Mouse (Mus musculus) yolk sac, embryonic 10.5 days (tissue): ENCODE measurements around the gene Shank2.

Experiments used
- DNase-seq: peaks from one replicate; pipeline ENCODE4 v3.0.0-alpha.2; 2017; ENCODE audit warnings: low spot score

The Shank2 gene

DNA sequence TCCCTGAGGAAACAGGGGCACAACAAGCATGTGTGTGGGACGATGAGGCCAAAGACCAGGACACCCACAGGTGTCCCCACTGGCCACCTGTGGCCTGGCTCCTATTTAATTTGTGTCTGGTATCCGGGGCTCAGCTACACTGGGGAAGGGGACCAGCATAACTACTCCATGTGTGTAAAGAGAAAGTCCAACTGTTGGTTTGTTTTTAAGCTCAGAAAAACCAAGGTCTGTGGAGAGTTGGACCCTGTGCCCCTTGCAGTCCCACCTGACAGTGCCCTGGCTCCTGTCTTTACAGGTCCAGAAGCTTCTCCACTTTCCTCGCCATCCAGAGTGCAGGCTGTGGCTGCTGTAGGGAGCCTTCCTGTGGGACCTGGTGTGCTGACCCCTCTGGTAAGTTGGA, at the start of gene Shank2:
Gene Shank2, plus strand, starts transcription at position 301 of the 400 bp plus-strand sequence.
- DNase-seq, result no peak

DNA sequence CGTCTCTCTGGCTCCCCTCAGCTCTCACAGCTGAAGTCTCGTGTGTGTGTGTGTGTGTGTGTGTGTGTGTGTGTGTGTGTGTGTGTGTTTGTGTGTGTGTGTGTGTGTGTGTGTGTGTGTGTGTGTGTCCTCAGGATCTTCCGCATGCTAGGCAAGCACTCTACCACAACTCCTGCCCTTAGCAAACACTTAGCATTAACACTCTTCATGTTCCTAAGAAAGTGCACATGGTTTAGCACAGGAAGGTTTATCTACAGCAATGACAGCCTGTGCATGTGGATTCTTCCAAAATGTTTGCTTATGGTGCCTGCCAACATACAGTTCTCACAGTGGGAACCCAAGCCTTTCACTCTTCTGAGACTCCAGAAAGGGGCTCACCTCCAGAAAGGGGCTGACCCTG, 49.6 kb upstream of the Shank2 start:
- DNase-seq, result no peak

DNA sequence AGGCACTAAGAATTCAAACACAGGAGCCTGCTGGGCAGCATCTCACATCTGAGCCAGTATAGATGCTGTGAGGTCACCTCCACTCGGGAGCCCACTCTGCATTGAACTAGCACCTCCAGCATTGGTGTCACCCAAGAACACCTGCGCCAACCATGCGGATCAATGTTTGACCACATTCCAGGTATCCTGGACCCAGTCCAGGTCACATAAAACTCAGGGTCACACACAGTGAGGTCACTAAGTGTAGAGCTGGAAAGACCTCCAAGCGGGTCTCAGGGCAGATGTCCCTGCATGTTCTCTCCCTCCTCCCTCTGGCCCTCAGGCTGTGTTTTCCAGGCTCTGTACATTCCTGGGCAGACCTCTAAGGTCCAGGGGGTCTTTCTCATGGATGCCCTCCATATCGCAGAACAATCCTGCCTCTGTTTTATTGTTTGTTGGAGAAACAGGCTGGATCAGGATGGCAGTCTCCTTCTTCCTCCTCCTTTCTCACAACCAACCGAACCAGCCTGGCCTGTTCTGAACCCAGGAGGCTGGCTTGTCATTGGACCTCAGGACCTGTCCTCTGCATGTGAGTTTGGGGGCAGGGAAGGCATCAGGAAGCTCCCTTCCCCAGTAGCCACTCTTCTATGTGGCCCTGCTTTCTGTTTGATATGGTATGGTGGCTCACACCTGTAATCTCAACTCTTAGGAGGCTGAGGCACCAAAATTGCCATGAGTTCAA, 45.0 kb upstream of the Shank2 start:
- DNase-seq, result no peak

DNA sequence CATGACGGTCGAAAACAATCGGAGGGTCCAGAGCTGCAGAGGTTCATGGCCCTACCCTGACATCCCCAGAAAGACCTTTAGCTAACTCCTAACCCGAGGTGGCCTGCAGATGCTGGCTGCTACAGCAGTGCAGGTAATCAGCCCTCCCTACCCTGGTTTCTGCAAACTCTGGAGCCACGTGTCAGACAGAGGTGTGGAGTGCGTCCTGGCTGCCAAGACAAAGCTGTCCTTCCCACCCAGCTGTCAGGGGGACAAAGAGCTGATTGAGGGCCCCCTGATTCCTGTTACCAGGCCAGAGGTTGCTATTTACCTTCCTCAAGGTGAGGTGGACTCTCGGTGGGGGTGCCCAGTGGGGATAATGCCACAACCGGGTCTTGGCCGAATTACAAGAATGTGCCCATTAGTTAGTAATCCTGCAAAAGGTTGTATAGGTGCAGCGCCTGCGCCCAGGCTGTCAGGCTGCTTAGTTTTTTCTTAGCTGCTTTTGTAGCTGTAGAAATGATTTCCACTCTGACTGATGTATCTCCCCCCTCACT, 43.6 kb upstream of the Shank2 start:
- DNase-seq, result no peak

DNA sequence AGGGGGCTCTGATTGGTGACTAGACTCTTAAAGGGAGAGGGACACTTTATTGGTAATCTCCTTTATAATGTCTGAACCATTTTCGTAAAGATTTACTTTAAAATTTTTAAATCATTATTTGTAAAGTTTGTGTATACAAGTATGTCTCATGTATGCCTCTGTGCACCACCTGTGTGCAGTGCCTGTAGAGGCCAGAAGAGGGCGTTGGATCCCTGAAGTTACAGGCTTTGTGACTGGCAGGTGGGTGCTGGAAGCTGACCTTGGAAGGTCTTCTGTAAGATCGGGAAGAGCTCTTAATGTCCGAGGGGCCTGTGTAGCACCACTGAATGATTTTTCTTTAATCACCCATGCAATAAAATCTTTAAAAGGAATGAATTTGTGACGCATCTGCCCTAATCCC, 37.9 kb upstream of the Shank2 start:
- no peak for DNase-seq

DNA sequence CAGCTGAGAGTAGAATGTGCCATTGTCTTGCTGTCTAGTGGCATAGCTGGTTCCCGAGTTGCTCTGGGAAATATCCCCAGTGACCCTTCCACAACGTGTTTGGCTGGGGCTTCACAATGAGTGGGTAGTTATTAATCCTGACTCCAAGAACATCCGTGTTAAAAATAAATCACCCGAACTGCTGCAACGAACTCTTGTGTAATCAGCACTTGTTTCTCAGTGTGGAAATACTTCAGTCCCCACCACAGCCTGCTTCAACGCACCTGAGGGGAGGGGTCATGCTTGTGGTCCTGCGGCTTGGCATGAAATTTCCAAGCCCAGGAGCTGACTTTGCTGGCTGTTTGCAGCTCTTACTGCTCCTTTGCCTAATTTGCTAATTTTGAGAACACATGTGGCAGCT, 35.1 kb upstream of the Shank2 start:
- DNase-seq, result no peak

DNA sequence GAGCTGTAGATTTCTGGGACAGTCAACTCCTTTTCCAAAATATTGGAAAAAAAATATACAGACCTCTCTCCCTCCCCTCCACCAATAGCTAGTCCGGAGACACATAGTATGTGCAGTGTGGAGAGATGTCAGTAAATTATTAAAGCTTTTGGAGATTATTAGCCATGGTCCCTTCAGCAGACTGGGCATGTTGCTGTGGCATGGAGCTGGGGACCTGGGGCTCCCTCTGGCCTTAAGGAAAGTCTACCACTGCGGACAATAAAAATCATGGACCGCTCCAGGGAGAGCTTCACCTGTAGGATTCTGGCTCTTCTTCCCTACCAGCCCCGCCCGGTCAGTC, 24.3 kb upstream of the Shank2 start:
- DNase-seq, result no peak

DNA sequence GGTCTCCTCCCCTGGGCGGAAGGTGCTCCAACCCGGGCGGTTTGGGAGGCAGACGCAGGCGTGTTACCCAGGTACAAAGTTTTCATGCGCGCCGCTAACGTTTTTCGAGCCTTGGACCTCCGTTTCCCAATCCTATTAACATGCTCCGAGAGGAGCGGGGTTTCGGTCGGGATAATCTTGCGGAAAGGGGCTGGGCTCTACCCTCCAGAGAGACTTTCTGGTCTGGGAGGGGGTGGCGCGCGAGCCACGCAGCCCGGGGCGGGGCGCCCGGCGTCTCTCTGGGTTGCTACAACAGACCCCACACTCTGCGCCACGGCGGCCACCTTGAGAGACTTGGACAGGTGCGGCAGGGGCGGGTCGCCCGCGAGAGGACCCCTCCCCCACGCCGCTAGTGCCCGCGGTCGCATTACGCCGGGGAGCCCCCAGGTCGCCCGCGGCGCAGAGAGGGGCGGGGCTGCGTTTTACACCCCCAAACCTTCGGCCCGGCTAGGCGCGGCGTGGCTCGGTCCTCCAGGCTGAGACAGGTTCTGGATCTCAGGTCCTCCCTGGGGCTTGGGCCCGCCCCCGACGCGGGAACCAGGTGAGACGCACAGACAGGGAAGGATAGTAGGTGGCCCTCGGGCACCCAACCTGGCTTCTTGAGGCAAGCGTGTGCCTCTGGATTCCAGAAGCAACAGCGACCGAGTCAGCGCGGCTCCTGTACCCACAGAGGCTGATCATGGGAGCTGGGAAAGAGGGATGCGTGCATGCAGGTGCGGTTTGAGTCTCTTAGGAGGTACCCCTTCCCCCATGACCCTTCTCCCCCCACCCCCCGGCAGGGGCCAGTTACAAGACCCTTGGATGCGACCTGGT, 23.7 kb upstream of the Shank2 start:
- peak; percentile 41 for DNase-seq

DNA sequence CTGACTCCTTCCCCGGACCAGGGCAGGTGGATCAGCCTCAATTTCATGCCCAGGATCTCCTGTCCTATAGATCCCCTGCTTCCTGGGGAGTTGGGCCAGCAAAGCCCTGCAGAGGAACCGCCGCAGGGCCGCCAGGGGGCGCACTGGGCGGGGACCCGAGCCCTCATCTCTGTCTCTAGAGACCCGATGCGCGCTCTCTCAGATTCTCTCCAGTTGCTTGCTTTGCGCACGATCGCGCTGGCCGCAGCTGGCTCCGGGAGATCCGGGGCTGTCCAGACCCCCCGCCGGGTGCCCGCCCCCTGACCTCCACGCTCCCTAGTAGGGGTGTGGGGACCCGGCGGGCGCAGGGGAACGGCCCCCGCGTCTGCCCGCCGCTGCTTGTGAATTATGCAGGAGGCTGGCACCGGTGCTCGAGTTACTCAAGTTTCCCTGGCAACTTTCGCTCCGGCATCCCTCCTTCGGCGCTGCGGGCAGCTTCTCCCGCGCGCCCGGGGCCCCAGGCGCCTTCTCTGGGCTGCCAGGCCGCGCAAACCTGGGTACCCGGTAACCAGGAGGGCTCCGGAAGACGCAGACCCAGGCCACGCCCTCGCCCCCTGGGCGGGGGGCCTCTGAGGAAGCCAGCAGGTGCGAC, 22.9 kb upstream of the Shank2 start:
- DNase-seq, result peak; percentile 75

DNA sequence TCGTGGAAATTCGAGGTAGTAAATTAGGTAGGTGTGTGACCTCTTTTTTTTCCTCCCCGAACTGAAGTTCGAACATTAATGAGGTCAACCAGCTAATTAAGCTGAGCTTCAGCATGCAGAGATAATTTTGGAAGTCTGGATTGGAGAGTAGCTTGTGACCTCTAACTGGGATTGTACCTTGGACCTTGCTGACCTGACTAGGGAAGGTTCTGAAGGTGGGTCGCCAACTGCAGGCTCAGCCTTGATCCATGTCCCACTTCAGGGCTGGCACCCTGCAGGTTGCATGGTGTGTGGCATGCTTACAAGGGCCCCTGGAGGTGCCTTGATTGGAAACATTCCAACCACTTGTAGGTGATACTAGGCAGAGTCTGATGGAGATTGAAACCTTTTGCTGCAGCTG, 21.7 kb upstream of the Shank2 start:
- DNase-seq, result no peak

DNA sequence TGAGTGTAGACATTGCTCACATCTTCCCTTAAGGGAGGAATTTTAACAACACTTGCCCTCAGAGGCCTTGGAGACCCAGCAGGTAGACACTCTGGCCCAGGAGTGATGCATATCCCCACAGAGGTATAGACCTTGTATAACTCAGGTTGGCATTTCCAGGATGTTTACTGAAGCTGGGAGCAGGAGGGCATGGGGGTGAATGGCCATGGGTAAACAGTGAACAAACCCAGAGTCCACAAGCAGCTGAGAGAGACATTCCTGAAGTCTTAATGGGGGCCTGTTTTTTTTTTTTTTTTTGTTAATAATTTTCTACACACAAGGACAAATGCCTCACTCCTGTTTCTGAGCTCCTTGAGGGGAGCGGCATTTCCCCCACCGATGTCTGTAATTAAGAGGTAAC, 15.4 kb upstream of the Shank2 start:
- DNase-seq, result peak; percentile 58

DNA sequence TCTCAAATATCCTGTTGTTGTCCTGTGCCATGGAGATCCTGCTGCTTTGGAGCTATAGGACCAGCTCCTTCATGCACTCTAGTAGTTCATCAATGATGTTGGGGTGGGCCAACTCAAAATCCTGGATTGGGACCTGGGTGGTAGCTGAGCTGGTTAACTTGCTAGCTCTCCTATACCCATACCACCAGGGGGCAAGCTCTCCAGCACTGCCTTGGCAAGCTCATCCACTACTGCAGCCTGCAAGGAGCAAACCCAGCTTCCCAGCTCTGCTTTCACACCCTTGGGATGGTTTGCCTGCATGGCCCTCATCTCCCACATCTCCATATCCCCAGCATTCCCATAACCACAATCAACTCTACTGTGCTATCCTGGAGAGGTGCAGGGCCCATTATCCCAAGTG, 10.6 kb upstream of the Shank2 start:
- no peak for DNase-seq

DNA sequence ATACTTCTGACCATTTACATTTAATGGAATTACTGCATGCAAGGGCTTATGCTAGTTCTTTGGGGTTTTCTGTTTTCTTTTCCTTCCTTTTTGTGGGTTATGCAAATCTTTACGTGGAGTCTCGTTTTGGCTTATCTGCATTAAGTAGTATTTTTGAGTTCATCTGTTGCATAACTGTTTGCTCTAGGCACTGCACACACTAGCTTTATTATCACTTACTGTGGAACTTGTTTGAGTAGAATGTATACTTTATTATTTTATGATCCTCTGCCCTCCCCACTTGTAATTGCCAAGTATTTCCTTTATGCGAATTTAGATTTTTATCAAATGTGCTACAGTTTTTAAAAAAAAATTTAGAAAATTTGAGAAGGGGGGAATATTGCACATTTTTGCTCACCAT, 2.7 kb upstream of the Shank2 start:
- DNase-seq, result no peak

DNA sequence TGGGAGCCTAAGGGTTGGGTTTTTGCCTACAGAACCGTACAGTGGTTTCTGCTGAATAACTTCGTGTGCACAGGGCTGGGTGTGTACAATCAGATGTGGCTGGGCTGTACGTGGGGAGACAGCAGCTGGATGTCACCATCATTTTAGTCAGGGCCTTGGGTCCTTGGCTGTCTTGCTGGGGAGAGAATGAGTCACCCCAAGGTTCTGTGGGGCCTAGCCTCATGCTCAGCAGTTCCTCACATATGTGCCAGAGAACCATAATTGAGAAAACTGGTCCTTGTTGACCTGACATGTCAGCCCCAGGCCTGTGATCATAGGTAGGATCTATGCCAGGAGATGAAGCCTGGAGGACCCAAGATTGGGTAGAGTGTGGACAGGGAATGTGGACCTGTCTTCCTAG, 1.7 kb downstream of the Shank2 start:
- DNase-seq, result no peak

DNA sequence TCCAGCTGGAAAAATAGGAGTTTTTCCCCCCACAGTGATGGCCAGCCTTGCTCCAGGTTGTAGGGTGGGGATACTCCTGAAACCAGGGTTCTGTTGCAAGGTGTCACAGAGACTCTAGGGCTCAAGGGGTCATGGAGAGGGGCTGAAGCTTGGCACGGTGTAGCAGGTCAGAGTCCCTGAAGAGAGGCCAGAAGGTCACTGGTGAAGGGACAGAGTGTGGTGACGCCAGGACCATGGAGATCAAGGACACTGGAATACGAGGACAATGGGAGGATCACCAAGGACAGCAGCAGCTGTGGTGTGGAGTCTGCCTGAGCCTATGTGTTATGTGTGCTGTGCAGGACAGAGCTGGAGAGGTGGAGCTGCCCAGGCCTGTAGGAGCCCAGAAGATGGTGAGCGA, 6.4 kb downstream of the Shank2 start:
- no peak for DNase-seq

DNA sequence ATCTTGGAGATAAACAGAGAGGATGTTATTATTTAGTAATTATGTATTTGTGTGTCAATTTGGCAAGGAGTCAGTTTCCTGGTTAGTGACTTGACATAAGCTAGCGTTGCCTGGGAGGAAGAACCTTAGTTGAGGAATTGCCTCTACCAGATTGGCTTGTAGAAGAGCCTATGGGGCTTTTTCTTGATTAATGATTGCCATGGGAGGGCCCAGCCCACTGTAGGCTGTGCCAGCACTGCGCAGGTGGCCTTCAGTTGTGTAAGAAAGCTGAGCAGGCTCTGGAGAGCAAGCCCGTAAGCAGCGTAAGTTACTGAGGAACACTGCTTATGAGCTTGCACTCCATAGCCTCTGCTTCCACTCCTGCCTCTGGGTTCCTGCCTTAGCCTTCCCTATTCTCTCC, 7.3 kb downstream of the Shank2 start:
- DNase-seq, result peak; percentile 63

DNA sequence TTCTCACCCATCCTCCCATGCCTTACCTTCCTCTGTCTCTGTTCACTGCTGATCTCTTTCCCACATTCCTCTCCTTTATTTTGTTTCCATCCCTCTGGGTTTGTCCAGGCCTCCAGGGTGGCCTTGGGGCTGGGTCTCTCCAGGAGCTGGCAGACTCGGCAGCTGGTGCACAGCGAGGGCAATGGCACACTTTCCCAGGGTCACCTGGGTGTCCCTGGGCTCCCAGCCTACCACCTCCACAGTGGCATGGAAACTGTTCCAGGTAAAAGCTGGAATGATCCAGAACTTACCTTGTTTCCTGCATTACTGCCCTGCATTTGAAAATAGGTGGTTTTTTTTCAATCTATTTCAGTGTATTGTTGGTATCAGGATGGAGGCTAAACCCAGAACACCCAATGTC, 12.8 kb downstream of the Shank2 start:
- DNase-seq, result no peak

DNA sequence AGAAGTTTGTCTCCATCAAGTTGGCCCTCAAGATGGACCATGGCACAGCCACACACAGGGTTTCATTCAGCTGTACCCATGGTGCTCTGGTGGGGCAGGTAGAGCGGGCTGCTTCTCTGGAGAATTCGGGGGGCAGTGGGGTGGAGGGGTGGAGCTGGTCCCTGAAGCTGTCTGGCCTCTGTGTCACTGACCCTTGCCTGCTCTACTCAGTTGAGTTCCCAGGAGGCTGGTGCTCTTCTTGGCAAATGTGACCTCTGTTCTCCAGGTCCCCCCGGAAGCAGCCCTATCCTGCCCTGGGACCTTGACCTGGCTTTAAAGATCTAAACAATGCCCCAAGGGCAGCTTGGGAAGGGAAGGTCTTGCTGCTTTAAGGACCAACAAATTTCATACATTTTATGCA, 20.1 kb downstream of the Shank2 start:
- DNase-seq, result peak; percentile 24

DNA sequence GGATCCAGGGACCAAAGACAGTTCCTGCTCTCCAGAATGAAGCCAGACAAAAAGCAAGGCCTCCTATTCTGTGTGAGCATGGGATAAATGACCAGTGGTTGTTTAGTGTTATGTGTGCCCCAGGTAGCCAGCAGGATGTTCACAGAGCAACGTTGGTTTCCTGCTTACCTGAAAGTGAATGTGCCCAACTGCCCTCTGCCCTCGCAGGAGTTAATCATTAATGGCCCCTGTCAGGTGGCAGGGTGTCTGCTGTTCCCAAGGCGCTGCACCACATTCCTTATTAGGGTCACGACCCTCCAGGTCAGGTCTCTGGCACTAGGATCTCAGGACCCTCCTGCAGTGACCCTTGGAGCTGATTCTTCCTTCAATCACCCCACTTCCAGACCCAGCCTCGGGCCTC, 21.0 kb downstream of the Shank2 start:
- peak; percentile 86 for DNase-seq

DNA sequence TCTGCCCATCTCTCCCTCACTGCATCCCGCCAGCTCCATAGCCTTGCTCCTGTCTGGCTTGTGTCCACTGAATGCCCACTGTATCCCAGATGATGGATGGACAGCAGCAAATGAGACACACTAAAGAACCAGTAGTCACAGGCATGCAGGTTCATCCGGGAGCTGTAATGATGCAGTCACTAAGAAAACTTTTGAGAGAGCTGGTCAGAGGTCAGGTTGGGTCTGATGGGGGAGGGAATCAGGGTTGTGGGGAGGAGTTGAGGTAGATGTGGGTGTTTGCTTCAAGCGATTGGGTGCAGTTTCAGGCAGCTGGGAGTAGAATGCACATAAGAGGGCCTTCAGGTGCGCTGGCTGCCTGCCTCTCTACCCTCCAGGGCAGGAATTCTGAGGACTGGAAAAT, 21.8 kb downstream of the Shank2 start:
- DNase-seq, result peak; percentile 78

DNA sequence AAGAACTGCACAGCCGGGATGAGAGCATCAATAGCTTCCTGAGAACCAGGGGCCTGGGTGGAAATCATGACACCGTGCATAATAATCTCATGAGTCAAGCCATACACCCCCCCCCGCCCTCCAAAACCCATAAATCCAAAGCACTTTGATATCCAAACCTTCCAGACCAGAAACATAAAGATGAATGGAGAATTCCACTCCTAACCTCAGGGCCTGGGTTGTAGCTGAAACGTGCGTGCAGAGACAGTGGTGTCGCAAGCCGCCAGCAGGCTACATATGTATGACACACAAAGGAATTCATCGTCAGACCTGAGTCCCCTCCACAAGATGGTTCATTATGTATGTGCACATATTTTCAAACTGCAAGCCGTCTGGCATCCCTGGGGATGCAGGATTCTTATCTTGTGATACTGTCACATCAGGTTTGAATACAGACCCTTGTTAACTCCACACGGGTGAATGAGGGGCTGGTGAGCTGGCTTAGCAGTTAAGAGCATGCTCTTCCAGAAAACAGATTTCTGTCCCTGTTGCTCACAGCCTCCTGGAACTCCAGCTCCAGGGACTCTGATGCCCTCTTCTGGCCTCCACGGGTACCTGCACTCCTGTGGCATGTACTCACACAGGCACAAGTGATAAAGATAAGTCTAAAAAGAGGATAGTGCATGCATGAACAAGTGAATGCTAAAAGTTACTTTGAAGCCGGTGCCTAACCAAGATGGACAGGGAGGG, 24.5 kb downstream of the Shank2 start:
- DNase-seq, result no peak

DNA sequence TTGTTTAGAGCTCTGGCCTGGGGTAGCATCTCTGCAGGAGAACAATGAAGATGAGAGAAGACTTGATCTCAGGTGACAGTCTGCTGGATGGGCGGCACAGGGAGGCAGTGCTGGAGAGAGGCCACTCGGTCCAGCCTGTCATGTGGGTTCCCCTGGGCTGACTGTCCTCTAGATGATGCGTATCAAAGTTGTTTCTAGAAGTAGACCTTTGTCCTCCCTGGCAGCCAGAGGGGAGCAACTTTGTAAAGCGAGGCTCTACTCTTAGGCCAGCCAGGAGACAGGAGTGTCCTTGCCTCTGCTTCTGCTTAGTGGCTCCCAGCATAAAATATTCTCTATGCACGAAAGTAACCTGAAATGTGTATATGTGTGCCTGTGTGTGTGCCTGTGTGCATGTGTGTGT, 27.5 kb downstream of the Shank2 start:
- DNase-seq, result no peak
